Mouse (Mus musculus) B cell, adult 67 days (primary cell): Measurements from ENCODE around the gene Ints11. TPM values are rescaled to one million over a fixed set of nuclear protein-coding genes. Genes with fewer than 3 reads are reported as not detected.

Experiments used
- total RNA-seq, 2 experiments: library from RNA; stranded (reverse); gene quantifications; 4 replicates each; pipeline ENCODE4 v1.2.4; 2023

Gene Ints11
- total RNA-seq: 10 to 100 TPM; 56.0 to 56.7 TPM

DNA sequence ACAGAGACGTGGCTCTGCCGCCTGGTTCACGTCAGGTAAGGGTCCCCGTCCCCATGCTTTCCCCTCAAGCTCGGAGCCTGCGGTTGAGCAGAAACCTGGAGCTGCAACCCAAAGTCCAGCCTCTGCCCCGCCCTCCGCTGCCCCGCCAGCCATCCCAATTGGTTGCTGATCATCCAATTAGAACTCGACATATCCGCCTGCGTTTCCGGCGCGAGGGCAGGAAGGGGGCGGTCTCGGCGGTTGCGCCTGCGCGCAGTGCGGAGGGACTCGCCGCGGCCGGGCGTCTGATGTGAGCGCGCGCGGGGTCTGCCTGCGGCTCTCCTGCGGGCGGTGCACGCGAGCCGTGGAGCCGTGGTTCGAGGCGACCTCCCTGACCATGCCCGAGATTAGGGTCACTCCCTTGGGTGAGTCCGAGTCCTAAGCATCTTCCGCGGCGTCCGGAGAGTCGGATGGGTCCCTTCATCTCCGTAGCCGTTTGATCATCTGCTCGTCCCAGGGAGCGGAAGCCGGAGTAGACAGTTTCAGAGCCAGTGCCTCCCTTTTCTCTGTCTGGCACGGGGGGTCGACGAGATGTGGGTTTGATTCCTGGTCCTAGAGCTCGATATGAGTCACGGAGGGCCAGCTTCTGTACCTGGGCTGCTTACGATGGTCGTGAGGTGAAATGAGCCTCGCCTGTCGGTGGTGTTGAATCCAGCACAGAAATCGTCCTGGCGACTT is at the start of gene Ints11, which contains the start of gene Cptp:
Gene Ints11, plus strand, starts transcription at position 230 of the 717 bp plus-strand sequence.
Gene Cptp, minus strand, starts transcription at position 124 of the 717 bp plus-strand sequence.

DNA sequence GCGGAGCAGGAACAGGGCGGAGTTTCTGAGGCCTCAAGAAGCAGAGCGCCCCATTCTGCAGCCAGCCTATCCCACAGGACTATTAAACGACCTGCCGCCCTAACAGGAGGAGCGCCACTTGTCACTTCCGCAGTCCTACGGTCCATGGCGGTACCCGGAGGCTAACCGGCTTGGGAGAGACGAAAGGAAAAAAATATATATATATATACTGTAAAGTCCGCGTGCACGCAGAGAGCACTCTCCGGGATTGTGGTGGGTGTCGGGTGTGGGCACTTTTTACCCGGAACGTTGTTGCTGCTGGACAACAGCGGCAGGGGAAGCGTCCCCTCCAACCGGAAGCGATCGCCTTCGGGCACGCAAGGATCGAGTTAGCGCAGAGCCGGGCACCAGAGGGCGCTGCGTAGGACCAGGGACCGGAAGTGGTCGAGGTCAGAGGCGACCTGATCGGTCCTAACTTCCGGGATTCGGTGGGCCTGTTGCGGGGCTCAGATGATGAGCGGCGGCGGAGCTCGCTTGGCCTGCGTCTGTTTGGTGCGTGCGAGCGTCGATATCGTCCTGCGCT is 38.1 kb upstream of the Ints11 start, which contains the start of gene Aurkaip1:
Gene Aurkaip1, plus strand, starts transcription at position 68 of the 562 bp plus-strand sequence.

DNA sequence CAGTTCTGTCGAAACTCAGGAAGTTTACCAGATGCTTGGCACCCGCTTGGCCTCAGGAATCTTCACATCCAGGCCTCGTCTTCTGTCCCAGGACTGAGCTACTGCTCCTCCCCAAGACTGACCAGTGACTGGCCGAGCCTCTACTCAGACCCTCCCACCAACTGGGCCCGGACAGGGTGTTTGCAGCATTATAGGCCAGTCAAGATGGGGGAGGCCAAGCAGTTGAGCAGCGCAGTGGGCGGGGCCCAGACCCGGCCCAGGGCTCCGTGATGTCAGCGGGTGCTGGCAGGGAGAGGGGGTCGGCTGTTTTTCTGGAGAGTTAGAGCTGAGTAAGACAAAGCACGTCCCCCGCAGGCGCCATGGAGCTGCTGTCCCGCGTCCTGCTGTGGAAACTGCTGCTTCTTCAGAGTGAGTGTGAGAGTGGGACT is 29.8 kb upstream of the Ints11 start, which contains the start of gene Mxra8:
Gene Mxra8, plus strand, starts transcription at position 198 of the 428 bp plus-strand sequence.

DNA sequence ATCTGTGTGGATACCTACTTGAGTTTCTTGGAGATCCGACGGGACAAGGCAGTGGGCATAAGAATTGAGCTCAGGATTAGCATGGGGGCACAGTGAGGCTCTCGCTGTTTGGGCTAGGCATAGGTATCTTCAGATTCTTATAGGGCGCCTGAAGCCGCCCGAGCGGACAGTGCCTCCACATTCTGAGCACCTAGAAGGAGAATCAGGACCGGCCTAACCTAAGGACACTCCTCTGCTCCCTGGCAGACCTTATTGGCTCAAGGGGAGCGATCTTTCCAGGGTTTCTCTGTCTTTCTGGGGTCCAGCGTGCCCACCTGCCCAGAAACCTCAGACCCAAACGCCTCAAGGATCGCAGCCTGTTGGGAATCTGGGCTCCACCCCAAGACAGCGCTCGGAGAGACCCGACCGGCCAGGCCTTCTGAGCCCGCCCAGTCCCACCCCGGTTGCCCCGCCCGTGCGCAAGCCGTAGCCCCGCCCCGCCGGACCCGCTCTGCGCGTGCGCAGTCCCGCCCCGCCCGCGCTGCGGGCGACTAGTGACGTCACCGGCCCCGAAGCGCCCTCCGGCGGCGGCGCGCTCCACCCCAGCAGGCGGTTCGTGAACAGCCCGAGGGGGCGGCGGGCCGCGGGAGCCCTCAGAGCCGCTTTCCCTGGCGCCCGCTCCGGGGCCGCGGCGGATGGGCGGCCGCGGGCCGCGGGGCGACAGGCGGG is 22.3 kb upstream of the Ints11 start, which contains the start of gene Dvl1:
Gene Dvl1, plus strand, starts transcription at position 532 of the 708 bp plus-strand sequence.

DNA sequence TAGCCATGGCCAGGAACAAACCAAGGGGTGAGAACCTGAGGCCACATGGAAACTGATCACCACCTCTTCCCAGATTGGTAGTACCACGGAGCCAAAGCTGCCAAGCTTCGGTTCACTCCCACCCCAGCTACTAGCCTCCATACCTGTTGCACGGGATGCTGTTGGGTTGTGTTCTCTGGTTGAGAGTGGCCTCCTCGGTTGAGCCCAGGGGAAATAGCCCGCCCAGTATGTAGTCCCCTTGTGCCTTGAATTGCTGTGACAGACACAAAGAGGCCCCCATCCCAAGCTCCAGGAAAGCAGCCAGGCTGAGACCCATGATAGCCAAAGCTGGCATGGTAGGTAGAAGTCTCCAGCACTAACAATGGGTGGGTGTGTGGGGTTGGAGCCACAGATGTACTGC is 6.3 kb upstream of the Ints11 start, which contains the start of gene Tas1r3:
Gene Tas1r3, minus strand, starts transcription at position 362 of the 400 bp plus-strand sequence.

DNA sequence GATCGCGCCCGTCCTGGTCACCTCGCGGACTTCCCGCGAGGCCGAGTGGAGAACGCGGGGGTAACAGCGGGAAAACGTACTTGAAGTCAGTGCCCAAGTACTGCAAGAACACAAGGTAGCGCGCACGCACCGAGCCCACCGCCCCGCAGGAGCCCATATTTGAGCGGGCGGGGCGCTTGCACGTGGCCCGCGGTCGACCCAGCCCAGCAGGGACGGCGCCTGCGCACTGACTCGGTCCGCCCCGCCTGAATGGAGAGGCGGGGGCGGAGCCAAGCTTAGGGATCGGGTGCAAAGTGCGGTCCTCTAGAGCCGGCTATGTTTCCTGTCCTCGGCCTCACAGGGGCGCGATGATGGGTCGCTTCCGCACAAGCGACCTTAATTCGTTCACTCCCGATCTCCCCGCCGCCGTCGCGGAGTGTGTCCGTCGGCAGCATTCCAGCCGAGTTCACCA is 22.2 kb downstream of the Ints11 start, which contains the start of the genes Pusl1 and Acap3:
Gene Pusl1, minus strand, starts transcription at position 231 of the 451 bp plus-strand sequence.
Gene Acap3, plus strand, starts transcription at position 272 of the 451 bp plus-strand sequence.

Other genes with a start within 250 kb of the Ints11 start
- gene Cdk11b, start 244.7 kb upstream of the Ints11 start, total RNA-seq: 100 to 1,000 TPM; 142 to 147 TPM
- gene Gm10563, start 224.1 kb upstream of the Ints11 start, total RNA-seq: not detected
- not detected for gene Mmp23, start 216.2 kb upstream of the Ints11 start, total RNA-seq
- gene Mib2, start 200.3 kb upstream of the Ints11 start, total RNA-seq: 10 to 100 TPM; 45.4 to 47.4 TPM
- 1 to 10 TPM; 3.8 to 5.4 TPM for gene Fndc10, start 175.2 kb upstream of the Ints11 start, total RNA-seq
- 10 to 100 TPM; 78.2 to 97.2 TPM for gene Ssu72, start 164.7 kb upstream of the Ints11 start, total RNA-seq
- under 1 TPM; 0.52 to 0.65 TPM for gene Tmem240, start 134.7 kb upstream of the Ints11 start, total RNA-seq
- gene Atad3a, start 108.5 kb upstream of the Ints11 start, total RNA-seq: 10 to 100 TPM; 49.7 to 54.5 TPM
- not detected for gene Vwa1, start 94.8 kb upstream of the Ints11 start, total RNA-seq
- not detected for gene Tmem88b, start 83.7 kb upstream of the Ints11 start, total RNA-seq
- gene Ankrd65, start 79.1 kb upstream of the Ints11 start, total RNA-seq: not detected
- 10 to 100 TPM; 36.1 to 46.0 TPM for gene Mrpl20, start 66.7 kb upstream of the Ints11 start, total RNA-seq
- gene Ccnl2, start 57.1 kb upstream of the Ints11 start, total RNA-seq: 100 to 1,000 TPM; 234 to 257 TPM
- gene Aurkaip1, start 38.3 kb upstream of the Ints11 start, total RNA-seq: 10 to 100 TPM; 69.6 to 73.2 TPM
- gene Mxra8, start 29.9 kb upstream of the Ints11 start, total RNA-seq: 10 to 100 TPM; 11.4 to 16.3 TPM
- gene Dvl1, start 22.1 kb upstream of the Ints11 start, total RNA-seq: 10 to 100 TPM; 63.8 to 68.9 TPM
- 1 to 10 TPM; 1.3 to 2.1 TPM for gene Tas1r3, start 6.2 kb upstream of the Ints11 start, total RNA-seq
- gene Cptp, start 106 bp upstream of the Ints11 start, total RNA-seq: 10 to 100 TPM; 13.3 to 18.2 TPM
- 10 to 100 TPM; 24.5 to 24.6 TPM for gene Pusl1, start 22.2 kb downstream of the Ints11 start, total RNA-seq
- 10 to 100 TPM; 68.7 to 74.2 TPM for gene Acap3, start 22.3 kb downstream of the Ints11 start, total RNA-seq
- 100 to 1,000 TPM in 1 of 2 experiments, 10 to 100 TPM in 1; 98.5 to 126 TPM for gene Ube2j2, start 74.3 kb downstream of the Ints11 start, total RNA-seq
- gene C1qtnf12, start 92.8 kb downstream of the Ints11 start, total RNA-seq: 1 to 10 TPM; 3.7 to 3.9 TPM
- 1 to 10 TPM; 2.9 to 3.8 TPM for gene B3galt6, start 123.1 kb downstream of the Ints11 start, total RNA-seq
- 100 to 1,000 TPM; 124 to 134 TPM for gene Sdf4, start 123.3 kb downstream of the Ints11 start, total RNA-seq
- gene Tnfrsf4, start 144.3 kb downstream of the Ints11 start, total RNA-seq: 10 to 100 TPM in 1 of 2 experiments, 1 to 10 TPM in 1; 3.7 to 11.2 TPM
- 10 to 100 TPM; 15.0 to 17.0 TPM for gene Tnfrsf18, start 156.6 kb downstream of the Ints11 start, total RNA-seq
- gene Ttll10, start 189.9 kb downstream of the Ints11 start, total RNA-seq: not detected
- 10 to 100 TPM; 67.6 to 67.9 TPM for gene 9430015G10Rik, start 240.4 kb downstream of the Ints11 start, total RNA-seq